Mouse (Mus musculus) cerebellum, postnatal 25 days (tissue): Measurements from ENCODE around the gene Sprr2k.
"Not testable (repeated sequence)": the region's sequence is repeated elsewhere in the genome, so short reads cannot be mapped to it uniquely, and the experiment has no call there.

Source experiments
- DNase-seq, 2 experiments: peaks; one replicate each; pipeline ENCODE4 v3.0.0; 2021; ENCODE audit warnings: mixed read lengths in 2 of 2

Gene Sprr2k

GRCm38 (mm10) chr3:92432282-92432681 is at the start of gene Sprr2k:
Gene Sprr2k, plus strand, starts transcription at chr3:92432582.
- no peak for DNase-seq

GRCm38 (mm10) chr3:92385385-92385784 is 47.0 kb upstream of the Sprr2k start, which contains the start of gene Sprr2h:
Gene Sprr2h, plus strand, starts transcription at chr3:92385685.
- no peak for DNase-seq

GRCm38 (mm10) chr3:92394301-92394700 is 38.1 kb upstream of the Sprr2k start:
- no peak for DNase-seq

- no peak for DNase-seq
These were observed 24.7 kb upstream of the Sprr2k start, which contains the start of gene Sprr2i for GRCm38 (mm10) chr3:92407691-92408090. Gene Sprr2i, plus strand, starts transcription at chr3:92407991.

- no peak for DNase-seq
These were observed 14.6 kb upstream of the Sprr2k start, which contains the start of gene Sprr2j-ps for GRCm38 (mm10) chr3:92417782-92418181. Gene Sprr2j-ps, plus strand, starts transcription at chr3:92418082.

- no peak for DNase-seq
These were observed 3.1 kb upstream of the Sprr2k start, which contains the start of gene Gm9774 for GRCm38 (mm10) chr3:92429323-92429722. Gene Gm9774, minus strand, starts transcription at chr3:92429423.

GRCm38 (mm10) chr3:92438689-92439088 is 6.3 kb downstream of the Sprr2k start, which contains the start of gene Sprr1b:
Gene Sprr1b, minus strand, starts transcription at chr3:92438789.
- DNase-seq = no peak

- no peak for DNase-seq
These were observed 7.8 kb downstream of the Sprr2k start for GRCm38 (mm10) chr3:92440177-92440576.

GRCm38 (mm10) chr3:92455151-92455550 is 22.8 kb downstream of the Sprr2k start:
- no peak for DNase-seq

GRCm38 (mm10) chr3:92458620-92459019 is 26.2 kb downstream of the Sprr2k start, which contains the start of gene Sprr3:
Gene Sprr3, minus strand, starts transcription at chr3:92458720.
- DNase-seq = no peak

GRCm38 (mm10) chr3:92466576-92466975 is 34.2 kb downstream of the Sprr2k start:
- no peak for DNase-seq

GRCm38 (mm10) chr3:92467424-92467823 is 35.0 kb downstream of the Sprr2k start:
- no peak for DNase-seq

GRCm38 (mm10) chr3:92470111-92470510 is 37.7 kb downstream of the Sprr2k start:
- DNase-seq = no peak

GRCm38 (mm10) chr3:92481249-92481648 is 48.9 kb downstream of the Sprr2k start:
- not testable (repeated sequence) for DNase-seq
